Mouse (Mus musculus): ENCODE results near the gene Hnf1b.

DNA sequence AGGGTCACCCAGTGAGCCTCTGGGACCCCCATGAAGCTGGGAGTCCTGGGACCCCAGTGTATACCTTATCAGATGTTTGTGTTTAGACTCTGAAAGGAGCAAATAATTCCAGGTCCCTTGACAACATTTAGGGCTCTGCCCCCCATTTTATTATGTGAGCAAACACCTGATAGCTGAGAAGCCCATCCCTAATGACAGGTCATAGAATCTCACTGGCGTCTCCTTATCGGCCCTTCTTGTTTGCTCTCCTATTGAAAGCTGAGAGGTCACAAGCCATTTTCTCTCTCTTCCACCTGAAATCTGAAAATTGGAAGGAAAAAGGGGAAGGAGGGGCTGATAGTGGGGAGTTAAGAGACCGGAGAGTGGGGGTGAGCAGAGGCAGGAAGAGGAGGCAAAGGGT lies 52.9 kb downstream of the Hnf1b start:
- TF ChIP-seq CTCF (IDR thresholded peaks at IDR 0.05; ENCODE audit: low read depth, low read length) (no peak), POLR2A (IDR thresholded peaks at IDR 0.05; ENCODE audit: extremely low read depth, insufficient read depth, low read length) (no peak)
